Mouse (Mus musculus) MEL (cell line): Measurements from ENCODE around the gene Atl2. TPM values are rescaled to one million over a fixed set of nuclear protein-coding genes. Genes with fewer than 3 reads are reported as not detected.
A peak's percentile ranks its signal among the peaks of the same experiment; 100 is the strongest.

Experiments used
- DNase-seq: peaks from one replicate; pipeline ENCODE4 v3.0.0; 2011; ENCODE audit warnings: low read depth, low spot score
- H3K27ac ChIP-seq: 2 replicates; pipeline ENCODE4 v1.5.1; 2012; ENCODE audit warnings: low read depth, mild to moderate bottlenecking, control low read depth, low read length, moderate library complexity; ENCODE audit not compliant: control insufficient read depth
- H3K27me3 ChIP-seq, 2 experiments: fragments of 150-350 bp in 1 of 2; sonication (generic) in 1 of 2; 2 replicates each; pipeline ENCODE4 v1.6.1; 2012; ENCODE audit warnings: low read length in 2 of 2, mild to moderate bottlenecking in 2 of 2, improper control_type of control experiment in 1 of 2, moderate library complexity in 1 of 2; ENCODE audit not compliant: insufficient read depth in 2 of 2, control insufficient read depth in 1 of 2
- H3K36me3 ChIP-seq, 2 experiments: 2 replicates each; pipeline ENCODE4 v1.6.1; 2012 to 2014; ENCODE audit warnings: low read length in 2 of 2, improper control_type of control experiment in 1 of 2, inconsistent platforms in 1 of 2, mild to moderate bottlenecking in 1 of 2; ENCODE audit not compliant: insufficient read depth in 2 of 2, control insufficient read depth in 1 of 2
- H3K4me1 ChIP-seq, 2 experiments: fragments of 150-350 bp in 1 of 2; sonication (generic) in 1 of 2; 2 replicates each; pipeline ENCODE4 v1.6.1; 2012; ENCODE audit warnings: low read length in 2 of 2, improper control_type of control experiment in 1 of 2, mild to moderate bottlenecking in 1 of 2; ENCODE audit not compliant: insufficient read depth in 2 of 2, control insufficient read depth in 1 of 2
- H3K4me3 ChIP-seq, 2 experiments: fragments of 150-350 bp in 1 of 2; sonication (generic) in 1 of 2; 2 replicates each; pipeline ENCODE4 v1.5.1; 2012; ENCODE audit warnings: low read depth in 2 of 2, low read length in 2 of 2, mild to moderate bottlenecking in 2 of 2, moderate library complexity in 2 of 2, control low read depth in 1 of 2, improper control_type of control experiment in 1 of 2; ENCODE audit not compliant: control insufficient read depth in 1 of 2, insufficient read depth in 1 of 2
- H3K79me2 ChIP-seq: 2 replicates; pipeline ENCODE4 v1.6.1; 2012; ENCODE audit warnings: mild to moderate bottlenecking, low read length, moderate library complexity; ENCODE audit not compliant: control insufficient read depth, poor library complexity, insufficient read depth
- H3K9ac ChIP-seq: 2 replicates; pipeline ENCODE4 v1.6.1; 2012; ENCODE audit warnings: low read depth, mild to moderate bottlenecking, control low read depth, low read length, moderate library complexity; ENCODE audit not compliant: control insufficient read depth, poor library complexity, severe bottlenecking
- H3K9me3 ChIP-seq: fragments of 150-350 bp; sonication (generic); replicated peaks from 2 replicates; pipeline ENCODE4 v1.6.1; 2012; ENCODE audit warnings: mild to moderate bottlenecking, low read length, improper control_type of control experiment, moderate library complexity; ENCODE audit not compliant: insufficient read depth
- BHLHE40 ChIP-seq: IDR thresholded peaks from 2 replicates; pipeline ENCODE4 v1.6.1; 2012; ENCODE audit warnings: low read depth, mild to moderate bottlenecking, inconsistent platforms, low read length, improper control_type of control experiment, borderline replicate concordance
- CHD1 ChIP-seq: IDR thresholded peaks from 2 replicates; pipeline ENCODE4 v1.6.1; 2012; ENCODE audit warnings: low read depth, mild to moderate bottlenecking, inconsistent platforms, low read length, improper control_type of control experiment
- CHD2 ChIP-seq: IDR thresholded peaks from 2 replicates; pipeline ENCODE4 v1.6.1; 2011; ENCODE audit warnings: low read length, improper control_type of control experiment
- E2F4 ChIP-seq: IDR thresholded peaks from 2 replicates; pipeline ENCODE4 v1.6.1; 2011; ENCODE audit warnings: low read depth, low read length, improper control_type of control experiment, borderline replicate concordance
- ELF1 ChIP-seq: IDR thresholded peaks from 2 replicates; pipeline ENCODE4 v1.6.1; 2014; ENCODE audit warnings: low read depth, mild to moderate bottlenecking, inconsistent platforms, low read length, improper control_type of control experiment, moderate library complexity
- EP300 ChIP-seq, 2 experiments: IDR thresholded peaks; 2 replicates each; pipeline ENCODE4 v1.6.1; 2011; ENCODE audit warnings: improper control_type of control experiment in 2 of 2, low read length in 2 of 2, low read depth in 1 of 2, mild to moderate bottlenecking in 1 of 2
- ETS1 ChIP-seq: IDR thresholded peaks from 2 replicates; pipeline ENCODE4 v1.6.1; 2012; ENCODE audit warnings: low read depth, mild to moderate bottlenecking, inconsistent platforms, low read length, improper control_type of control experiment, moderate library complexity
- GATA1 ChIP-seq: IDR thresholded peaks from 2 replicates; pipeline ENCODE4 v1.6.1; 2011; ENCODE audit warnings: low read depth, low read length, improper control_type of control experiment
- HCFC1 ChIP-seq: IDR thresholded peaks from 2 replicates; pipeline ENCODE4 v1.6.1; 2012; ENCODE audit warnings: low read depth, mild to moderate bottlenecking, inconsistent platforms, low read length, improper control_type of control experiment, moderate library complexity
- JUND ChIP-seq: IDR thresholded peaks from 2 replicates; pipeline ENCODE4 v1.6.1; 2011; ENCODE audit warnings: low read depth, mild to moderate bottlenecking, improper control_type of control experiment, low read length
- KAT2A ChIP-seq: conservative IDR thresholded peaks from 2 replicates; pipeline ENCODE4 v1.6.1; 2012; ENCODE audit warnings: low read depth, low read length, improper control_type of control experiment, inconsistent platforms
- MAX ChIP-seq: IDR thresholded peaks from 2 replicates; pipeline ENCODE4 v1.6.1; 2011; ENCODE audit warnings: low read length, improper control_type of control experiment
- MEF2A ChIP-seq: IDR thresholded peaks from 2 replicates; pipeline ENCODE4 v1.6.1; 2014; ENCODE audit warnings: low read depth, mild to moderate bottlenecking, inconsistent platforms, low read length, improper control_type of control experiment; ENCODE audit not compliant: poor library complexity, insufficient replicate concordance, severe bottlenecking; ENCODE audit errors: extremely low read depth
- MYB ChIP-seq: IDR thresholded peaks from 2 replicates; pipeline ENCODE4 v1.6.1; 2011; ENCODE audit warnings: mild to moderate bottlenecking, low read depth, low read length, improper control_type of control experiment
- MYC ChIP-seq: IDR thresholded peaks from 2 replicates; pipeline ENCODE4 v1.6.1; 2011; ENCODE audit warnings: low read depth, mild to moderate bottlenecking, low read length, improper control_type of control experiment, moderate library complexity
- NRF1 ChIP-seq: IDR thresholded peaks from 2 replicates; pipeline ENCODE4 v1.6.1; 2014; ENCODE audit warnings: low read depth, mild to moderate bottlenecking, inconsistent platforms, low read length, improper control_type of control experiment, moderate library complexity; ENCODE audit not compliant: poor library complexity, insufficient read depth, severe bottlenecking
- POLR2AphosphoS2 ChIP-seq: IDR thresholded peaks from 2 replicates; pipeline ENCODE4 v1.6.1; 2011; ENCODE audit warnings: low read length, improper control_type of control experiment
- RAD21 ChIP-seq: IDR thresholded peaks from 2 replicates; pipeline ENCODE4 v1.6.1; 2011; ENCODE audit warnings: mild to moderate bottlenecking, low read depth, low read length, improper control_type of control experiment
- RCOR1 ChIP-seq: IDR thresholded peaks from 2 replicates; pipeline ENCODE4 v1.6.1; 2012; ENCODE audit warnings: low read depth, mild to moderate bottlenecking, inconsistent platforms, low read length, improper control_type of control experiment
- SMC3 ChIP-seq: IDR thresholded peaks from 2 replicates; pipeline ENCODE4 v1.6.1; 2011; ENCODE audit warnings: low read depth, low read length, improper control_type of control experiment
- TAL1 ChIP-seq: IDR thresholded peaks from 2 replicates; pipeline ENCODE4 v1.6.1; 2012; ENCODE audit warnings: mild to moderate bottlenecking, inconsistent platforms, low read length, moderate library complexity, mixed read lengths
- TBP ChIP-seq: IDR thresholded peaks from 2 replicates; pipeline ENCODE4 v1.8.0; 2011; ENCODE audit warnings: low read depth, low read length, improper control_type of control experiment
- TCF12 ChIP-seq: IDR thresholded peaks from 2 replicates; pipeline ENCODE4 v1.6.1; 2014; ENCODE audit warnings: low read depth, mild to moderate bottlenecking, inconsistent platforms, low read length, improper control_type of control experiment, moderate library complexity
- UBTF ChIP-seq: IDR thresholded peaks from 2 replicates; pipeline ENCODE4 v1.6.1; 2012; ENCODE audit warnings: low read depth, mild to moderate bottlenecking, inconsistent platforms, low read length, improper control_type of control experiment, moderate library complexity, borderline replicate concordance; ENCODE audit not compliant: insufficient read depth
- USF1 ChIP-seq: IDR thresholded peaks from 2 replicates; pipeline ENCODE4 v1.6.1; 2014; ENCODE audit warnings: low read depth, mild to moderate bottlenecking, inconsistent platforms, low read length, improper control_type of control experiment, moderate library complexity
- USF2 ChIP-seq, 2 experiments: IDR thresholded peaks; 2 replicates each; pipeline ENCODE4 v1.6.1; 2011 to 2012; ENCODE audit warnings: improper control_type of control experiment in 2 of 2, low read length in 2 of 2, borderline replicate concordance in 1 of 2, inconsistent platforms in 1 of 2, low read depth in 1 of 2, mild to moderate bottlenecking in 1 of 2; ENCODE audit not compliant: insufficient read depth in 1 of 2
- ZC3H11A ChIP-seq: IDR thresholded peaks from 2 replicates; pipeline ENCODE4 v1.6.1; 2012; ENCODE audit warnings: low read depth, mild to moderate bottlenecking, inconsistent platforms, low read length, improper control_type of control experiment
- ZKSCAN1 ChIP-seq: IDR thresholded peaks from 2 replicates; pipeline ENCODE4 v1.6.1; 2012; ENCODE audit warnings: low read depth, mild to moderate bottlenecking, inconsistent platforms, low read length, improper control_type of control experiment, moderate library complexity
- polyA plus RNA-seq, 2 experiments: library from polyadenylated mRNA; stranded (reverse) in 1 of 2; unstranded in 1 of 2; fragments of >175 nt in 1 of 2; fragments of >200 nt in 1 of 2; gene quantifications; 2 replicates each; pipeline versions ENCODE4 v1.2.1 to v1.2.4; 2012; ENCODE audit warnings: low replicate concordance in 2 of 2, low read depth in 1 of 2; ENCODE audit not compliant: insufficient read length in 2 of 2, insufficient read depth in 1 of 2, missing spikeins in 1 of 2
- total RNA-seq: library from RNA; depleted of rRNA; stranded (reverse); fragments of 300-350 nt; gene quantifications from 2 replicates; pipeline ENCODE4 v1.2.3, GENCODE M21; 2012

The Atl2 gene
- total and polyA plus RNA-seq, 3 experiments: 29.5 to 118 (median 43.3) TPM

- Histone ChIP-seq H3K9me3 (no peaks in the 10 kb centered on the region), H3K79me2 (no peaks in the 10 kb centered on the region), H3K4me3 (no peak overlapping the region), H3K36me3 (peaks cover 0 to 35% of the 10 kb centered on the region in 2 experiments; a peak in 2 of 4 replicates), H3K27ac (peak overlapping the region; percentile 99), H3K4me1 (peaks cover 26 to 37% of the 10 kb centered on the region in 2 experiments), H3K9ac (peak overlapping the region; percentile 63), H3K27me3 (no peaks in the 10 kb centered on the region)
- peak; percentile 51 for DNase-seq
- TF ChIP-seq ETS1 (peak; percentile 31; the same call in 1 of the 2 replicates), RAD21 (no peak), TBP (no peak), GATA1 (peak; percentile 34; the same call in 1 of the 2 replicates), JUND (no peak), USF2 (IDR thresholded peaks at IDR 0.05; ENCODE audit: borderline replicate concordance in 1 of 2, insufficient read depth in 1 of 2, low read depth in 1 of 2, low read length in 2 of 2) (no peak), MYB (0 out of 2 replicates have a peak, but pooled peaks have one; percentile 20), TCF12 (peak; percentile 23; the same call in 1 of the 2 replicates), EP300 (IDR thresholded peaks at IDR 0.05; ENCODE audit: low read depth in 1 of 2, low read length in 2 of 2) (peak in 1 of 2 experiments; percentile 43; a peak in 2 of 4 replicates), ZKSCAN1 (no peak), MYC (no peak)
These were observed 31.2 kb upstream of the Atl2 start for GRCm38 (mm10) chr17:79927110-79927509.

- Histone ChIP-seq H3K79me2 (no peaks in the 10 kb centered on the region), H3K27ac (peak overlapping the region; percentile 99), H3K4me3 (peak overlapping the region; percentile 6 to 30; a peak in 3 of 4 replicates), H3K9me3 (no peaks in the 10 kb centered on the region), H3K27me3 (no peaks in the 10 kb centered on the region), H3K36me3 (peaks cover 0 to 35% of the 10 kb centered on the region in 2 experiments; a peak in 2 of 4 replicates), H3K9ac (peak overlapping the region; percentile 63), H3K4me1 (peaks cover 26 to 37% of the 10 kb centered on the region in 2 experiments)
- DNase-seq: peak; percentile 88
- TF ChIP-seq GATA1 (0 out of 2 replicates have a peak, but pooled peaks have one; percentile 7), MAX (no peak), CHD1 (peak; percentile 95), TAL1 (no peak), CHD2 (no peak), POLR2AphosphoS2 (no peak), TBP (peak; percentile 66), E2F4 (no peak), MEF2A (no peak), USF2 (IDR thresholded peaks at IDR 0.05; ENCODE audit: borderline replicate concordance in 1 of 2, insufficient read depth in 1 of 2, low read depth in 1 of 2, low read length in 2 of 2) (no peak), KAT2A (no peak), ZC3H11A (no peak), UBTF (no peak), EP300 (IDR thresholded peaks at IDR 0.05; ENCODE audit: low read depth in 1 of 2, low read length in 2 of 2) (no peak), ZKSCAN1 (no peak), RCOR1 (no peak; the same call in 1 of the 2 replicates), BHLHE40 (no peak), USF1 (no peak), HCFC1 (no peak; the same call in none of the 2 replicates), MYC (no peak), ELF1 (peak; percentile 22; the same call in 1 of the 2 replicates), MYB (no peak), NRF1 (no peak), TCF12 (0 out of 2 replicates have a peak, but pooled peaks have one; percentile 9), ETS1 (no peak; the same call in 1 of the 2 replicates), SMC3 (no peak)
These were observed 30.6 kb upstream of the Atl2 start for GRCm38 (mm10) chr17:79926486-79926885.
